Mouse (Mus musculus) CH12F3 (cell line): ENCODE results near the gene Tgfbr2.
"Not testable (repeated sequence)": the region's sequence is repeated elsewhere in the genome, so short reads cannot be mapped to it uniquely, and the experiment has no call there.

ENCODE experiments used
- in situ Hi-C: fragments of 300-500 bp; cut with MboI; formaldehyde crosslinking; loops from 2 replicates; pipeline ENCODE4 v1.14.3; 2020; ENCODE audit warnings: low sequenced_read_pairs

Gene Tgfbr2

DNA sequence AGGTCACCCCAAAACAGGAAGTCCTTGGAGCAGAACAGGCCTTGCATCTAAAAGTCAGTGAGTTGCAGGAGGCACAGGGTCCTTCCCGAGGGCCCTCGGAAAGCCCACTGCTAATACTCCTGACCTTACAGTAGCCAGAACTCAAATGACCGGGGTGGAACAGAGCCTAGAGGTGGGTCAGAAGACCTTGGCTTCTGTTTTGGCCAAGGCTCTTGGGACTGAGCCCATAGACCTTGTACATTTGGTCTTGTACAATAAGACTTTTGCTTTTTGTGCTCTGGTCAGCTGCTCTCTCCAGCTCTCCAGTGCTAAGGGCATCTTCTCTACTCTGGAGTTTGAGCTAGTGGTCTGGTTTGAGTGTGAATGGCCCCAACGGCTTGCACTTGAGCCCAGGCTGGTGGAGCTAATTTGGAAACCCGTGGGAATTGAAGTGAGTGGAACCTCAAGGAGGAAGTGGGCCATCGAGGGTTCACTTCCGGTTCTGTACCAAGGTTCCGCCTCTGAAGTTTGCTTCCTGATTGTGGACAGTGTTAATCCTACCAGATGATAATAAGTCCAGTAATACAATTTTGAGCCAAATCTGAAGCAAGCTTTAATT lies 91.3 kb downstream of the Tgfbr2 start:
- in situ Hi-C loops: no loop called here

DNA sequence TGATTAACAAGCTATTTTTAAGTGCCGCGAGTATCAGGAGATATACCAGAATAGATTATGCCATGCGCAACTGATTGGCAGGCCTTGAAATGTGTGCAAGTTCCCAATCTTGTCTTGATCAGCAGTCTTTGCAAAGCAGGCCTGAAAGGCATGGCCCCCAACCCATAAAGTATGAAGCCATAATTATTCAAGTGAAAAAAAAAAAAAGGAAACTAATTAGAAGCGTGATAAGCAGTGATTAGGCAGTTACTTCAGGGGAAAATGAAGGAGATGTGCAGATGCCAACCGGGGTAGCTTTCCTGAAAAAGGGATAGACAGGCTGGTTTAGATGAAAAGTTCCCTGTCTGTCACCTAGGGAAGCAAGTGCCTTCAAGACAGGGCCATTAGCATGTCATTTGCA lies 91.9 kb downstream of the Tgfbr2 start:
- in situ Hi-C loops: no loop called here

DNA sequence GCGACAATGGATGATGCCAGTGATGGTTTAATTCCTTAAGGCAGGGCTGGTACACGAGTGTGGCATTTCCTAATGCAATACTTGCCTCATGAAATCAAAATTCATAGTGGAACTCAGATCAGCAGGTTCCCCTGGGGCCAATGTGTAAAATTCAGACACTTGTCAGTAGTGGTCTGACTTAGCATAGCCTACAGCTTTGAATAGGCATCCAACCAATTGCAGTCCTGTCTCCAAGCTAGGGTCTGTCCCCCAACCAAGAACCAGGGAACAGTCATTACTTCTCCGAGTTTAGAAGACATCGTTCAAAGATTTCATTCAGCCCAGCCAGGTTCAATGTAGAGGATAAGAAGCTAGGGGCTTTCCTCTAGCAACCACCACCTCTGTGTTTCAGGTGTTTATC lies 93.4 kb downstream of the Tgfbr2 start:
- in situ Hi-C loops: no loop called here

GRCm38 (mm10) chr9:116077419-116077818 lies 97.7 kb downstream of the Tgfbr2 start:
- in situ Hi-C loops: no loop called here

GRCm38 (mm10) chr9:116076946-116077345 lies 98.2 kb downstream of the Tgfbr2 start:
- in situ Hi-C loops: no loop called here

DNA sequence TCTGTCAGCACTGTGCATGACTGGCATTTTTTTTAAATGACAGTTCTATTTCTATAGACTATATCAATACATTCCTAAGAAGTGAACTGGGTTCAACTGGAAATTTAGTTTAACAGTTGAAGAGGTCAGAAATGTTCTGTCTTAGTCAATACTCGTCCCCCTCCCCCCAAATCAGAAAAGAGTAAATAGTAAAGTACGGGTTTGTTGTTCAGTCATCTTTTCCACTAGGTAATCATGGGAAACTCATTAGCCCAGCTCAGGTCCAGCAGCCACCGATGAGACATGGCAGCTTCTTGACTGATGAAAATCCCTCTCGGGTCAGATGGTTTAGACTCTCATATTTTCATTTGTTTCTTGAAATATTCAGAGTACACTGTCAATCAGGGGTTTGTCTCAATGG lies 99.0 kb downstream of the Tgfbr2 start:
- in situ Hi-C loops: no loop called here

DNA sequence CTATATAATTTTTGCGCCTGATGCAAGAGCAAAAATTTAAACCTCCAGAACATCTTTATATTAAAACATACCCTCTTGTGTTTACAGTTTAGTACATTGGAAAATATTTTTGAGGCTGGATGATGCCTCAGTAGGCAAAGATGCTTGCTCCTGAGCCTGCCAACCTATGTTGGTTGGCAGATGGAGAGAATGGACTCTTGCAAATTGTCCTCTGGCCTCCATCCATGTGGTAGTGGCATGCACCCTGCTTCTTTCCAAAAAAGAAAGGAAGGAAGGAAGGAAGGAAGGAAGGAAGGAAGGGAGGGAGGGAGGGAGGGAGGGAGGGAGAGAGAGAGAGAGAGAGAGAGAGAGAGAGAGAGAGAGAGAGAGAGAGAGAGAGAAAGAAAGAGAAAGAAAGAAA lies 103.6 kb downstream of the Tgfbr2 start:
- in situ Hi-C loops: not testable (repeated sequence)

- in situ Hi-C loops: no loop called here
Observed at GRCm38 (mm10) chr9:116064774-116065173, 110.4 kb downstream of the Tgfbr2 start.

GRCm38 (mm10) chr9:116060691-116061090 lies 114.5 kb downstream of the Tgfbr2 start:
- in situ Hi-C loops: no loop called here

DNA sequence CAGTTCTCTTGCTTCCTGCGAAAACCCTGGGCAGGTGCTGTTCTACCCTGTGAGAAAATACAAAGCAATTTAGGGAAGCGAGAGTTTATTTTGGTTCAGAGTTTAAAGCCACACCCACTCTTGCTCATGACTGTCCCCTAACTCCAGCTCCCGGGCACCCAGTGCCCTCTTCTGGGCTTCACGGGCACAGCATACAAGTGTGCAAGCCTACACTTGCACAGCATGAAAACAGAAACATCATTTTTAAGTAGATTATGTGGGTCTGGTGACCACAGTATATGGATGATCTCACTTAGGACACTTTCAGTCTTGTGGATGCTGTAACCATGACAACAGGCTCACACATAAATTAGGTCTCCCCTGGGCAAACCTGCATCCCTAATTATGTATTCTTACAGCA lies 116.0 kb downstream of the Tgfbr2 start:
- in situ Hi-C loops: no loop called here

- in situ Hi-C loops: no loop called here
Observed at GRCm38 (mm10) chr9:116058475-116058874, 116.7 kb downstream of the Tgfbr2 start.

- in situ Hi-C loops: no loop called here
Observed at GRCm38 (mm10) chr9:116053976-116054375, 121.2 kb downstream of the Tgfbr2 start.

DNA sequence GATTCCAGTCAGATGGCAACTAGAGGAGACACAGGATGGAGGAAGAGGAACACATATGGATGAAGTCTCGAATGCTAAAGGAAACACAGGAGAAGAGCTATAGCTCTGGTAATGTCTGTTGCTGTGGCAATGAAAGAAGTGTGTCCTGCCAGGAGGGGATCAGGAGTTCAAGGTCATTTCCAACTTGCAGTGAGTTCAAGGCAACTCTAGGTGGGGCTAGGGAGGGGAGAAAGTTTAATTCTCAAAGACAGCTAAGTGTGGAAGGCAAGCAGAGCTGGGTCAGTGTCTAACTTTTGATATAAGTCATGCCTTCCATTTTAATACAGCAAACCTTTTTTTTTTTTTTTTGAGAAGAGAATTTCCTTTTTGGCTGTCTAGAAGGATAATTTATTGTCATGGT lies 125.2 kb downstream of the Tgfbr2 start:
- in situ Hi-C loops: loop anchor here (25.0 kb wide), 1 partner anchor 338 kb away; no protein-coding TSS in a partner anchor

DNA sequence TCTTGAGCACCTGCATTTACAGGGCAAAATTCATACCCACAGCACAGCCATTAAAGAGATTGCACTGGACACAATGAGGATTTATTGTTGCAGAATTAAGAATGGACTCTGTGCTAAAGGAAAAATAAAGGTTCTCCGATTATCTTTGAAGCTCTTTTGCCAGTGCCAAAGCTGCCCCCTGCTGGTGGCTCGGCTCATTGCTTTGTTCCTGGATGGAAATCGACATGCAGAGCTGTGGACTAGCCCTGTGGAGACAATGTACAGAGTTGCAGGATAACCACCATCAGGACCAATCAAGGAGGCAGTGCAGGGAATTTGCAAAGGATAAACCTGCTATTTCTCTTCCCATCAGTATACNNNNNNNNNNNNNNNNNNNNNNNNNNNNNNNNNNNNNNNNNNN lies 133.4 kb downstream of the Tgfbr2 start:
- in situ Hi-C loops: loop anchor here (25.0 kb wide), 1 partner anchor 329 kb away; no protein-coding TSS in a partner anchor

- in situ Hi-C loops: loop anchor here (25.0 kb wide), 1 partner anchor 329 kb away; no protein-coding TSS in a partner anchor
Observed at GRCm38 (mm10) chr9:116041369-116041768, 133.8 kb downstream of the Tgfbr2 start.

DNA sequence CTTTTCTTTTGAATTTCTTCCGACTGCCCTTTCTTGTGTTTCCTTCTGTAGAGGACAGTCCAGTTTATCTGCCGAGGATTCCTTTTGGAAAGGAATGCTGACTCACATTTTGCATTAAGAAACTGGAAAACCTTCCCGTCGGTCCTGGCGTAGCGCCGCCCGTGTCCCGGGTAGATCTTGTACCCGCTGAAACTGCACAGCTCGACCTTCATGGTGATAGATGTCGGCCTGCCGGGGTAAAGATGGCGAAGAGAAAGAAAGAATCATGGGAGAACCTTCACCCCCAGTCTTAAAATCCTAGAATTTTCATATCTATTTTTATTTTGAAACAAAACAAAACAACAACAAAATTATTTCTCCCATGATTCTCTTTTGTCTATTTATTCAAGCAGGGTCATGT lies 134.3 kb downstream of the Tgfbr2 start:
- in situ Hi-C loops: loop anchor here (25.0 kb wide), 1 partner anchor 329 kb away; no protein-coding TSS in a partner anchor

DNA sequence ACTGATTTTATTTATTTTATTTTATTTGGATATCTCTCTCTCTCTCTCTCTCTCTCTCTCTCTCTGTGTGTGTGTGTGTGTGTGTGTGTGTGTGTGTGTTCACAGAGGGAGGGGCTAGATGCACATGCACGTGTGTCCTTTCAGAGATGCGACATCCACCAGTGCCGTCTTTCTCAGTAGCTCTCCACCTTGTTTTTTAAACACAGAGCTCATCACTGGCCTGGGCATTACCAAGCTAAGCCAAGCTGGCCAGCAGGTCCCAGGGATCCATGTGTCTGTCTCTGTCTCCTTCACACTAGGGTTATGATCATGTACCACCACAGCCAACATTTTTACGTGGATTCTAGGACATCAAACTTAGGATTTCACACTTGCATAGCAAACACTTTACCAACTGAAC lies 135.2 kb downstream of the Tgfbr2 start:
- in situ Hi-C loops: loop anchor here (25.0 kb wide), 1 partner anchor 328 kb away; no protein-coding TSS in a partner anchor

DNA sequence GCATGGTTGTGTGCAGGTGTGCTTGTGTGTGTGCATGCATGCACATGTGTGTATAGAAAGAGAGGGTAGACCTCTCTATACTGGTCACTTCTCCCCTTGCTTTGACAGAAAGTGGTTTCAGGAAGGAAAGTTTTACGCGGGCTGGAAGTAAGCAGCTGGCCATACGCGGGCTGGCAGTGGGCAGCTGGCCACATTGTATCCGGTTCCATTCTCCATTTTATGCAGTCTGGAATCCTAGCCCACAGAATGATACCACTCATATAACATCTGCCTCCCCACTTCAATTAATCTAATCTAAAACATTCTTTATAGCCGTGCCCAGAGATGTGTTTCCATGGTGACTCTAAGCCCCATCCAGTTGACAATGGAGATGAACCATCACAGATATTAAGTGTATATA lies 136.9 kb downstream of the Tgfbr2 start:
- in situ Hi-C loops: loop anchor here (25.0 kb wide), 1 partner anchor 326 kb away; no protein-coding TSS in a partner anchor
